Mouse (Mus musculus) spleen, postnatal 4 days (tissue): ENCODE measurements around the gene Hesx1.
"Not testable (repeated sequence)": the region's sequence is repeated elsewhere in the genome, so short reads cannot be mapped to it uniquely, and the experiment has no call there.

ENCODE experiments used
- DNase-seq, 2 experiments: peaks; one replicate each; pipeline ENCODE4 v3.0.0; 2022; ENCODE audit warnings: low spot score in 2 of 2

Gene Hesx1

GRCm38 (mm10) chr14:26994211-26994741, at the start of gene Hesx1:
Gene Hesx1, plus strand, starts transcription at chr14:26994416.
- DNase-seq = peak; percentile 60 to 79

- DNase-seq = not testable (repeated sequence)
Observed at GRCm38 (mm10) chr14:26956139-26956538, 38.1 kb upstream of the Hesx1 start.

GRCm38 (mm10) chr14:26960518-26960917, 33.7 kb upstream of the Hesx1 start:
- DNase-seq = no peak

- DNase-seq = no peak
Observed at GRCm38 (mm10) chr14:26969164-26969563, 25.1 kb upstream of the Hesx1 start.

- peak in 1 of 2 experiments; percentile 35 for DNase-seq
Observed at GRCm38 (mm10) chr14:26969856-26970407, 24.3 kb upstream of the Hesx1 start.

- DNase-seq = peak; percentile 95 to 99
Observed at GRCm38 (mm10) chr14:26970439-26970932, 23.7 kb upstream of the Hesx1 start.

GRCm38 (mm10) chr14:26971106-26971789, 23.0 kb upstream of the Hesx1 start, which contains the start of gene Appl1:
Gene Appl1, minus strand, starts transcription at chr14:26971232.
- peak in 1 of 2 experiments; percentile 40 for DNase-seq

- peak in 1 of 2 experiments; percentile 27 for DNase-seq
Observed at GRCm38 (mm10) chr14:26973089-26973488, 21.1 kb upstream of the Hesx1 start.

GRCm38 (mm10) chr14:26975490-26975889, 18.7 kb upstream of the Hesx1 start:
- peak in 1 of 2 experiments; percentile 47 for DNase-seq

GRCm38 (mm10) chr14:26976212-26976611, 18.0 kb upstream of the Hesx1 start:
- DNase-seq = peak in 1 of 2 experiments; percentile 13

- peak in 1 of 2 experiments; percentile 24 for DNase-seq
Observed at GRCm38 (mm10) chr14:26977500-26977899, 16.7 kb upstream of the Hesx1 start.

- peak in 1 of 2 experiments; percentile 50 for DNase-seq
Observed at GRCm38 (mm10) chr14:26979808-26980207, 14.4 kb upstream of the Hesx1 start.

- peak in 1 of 2 experiments; percentile 54 for DNase-seq
Observed at GRCm38 (mm10) chr14:26981021-26981420, 13.2 kb upstream of the Hesx1 start.

GRCm38 (mm10) chr14:26981494-26982149, 12.6 kb upstream of the Hesx1 start:
- DNase-seq = peak in 1 of 2 experiments; percentile 49

GRCm38 (mm10) chr14:26982150-26982530, 12.1 kb upstream of the Hesx1 start:
- peak in 1 of 2 experiments; percentile 40 for DNase-seq

- DNase-seq = no peak
Observed at GRCm38 (mm10) chr14:26988694-26989093, 5.5 kb upstream of the Hesx1 start.

- no peak for DNase-seq
Observed at GRCm38 (mm10) chr14:26991622-26992021, 2.6 kb upstream of the Hesx1 start.

- no peak for DNase-seq
Observed at GRCm38 (mm10) chr14:26993427-26993826, 789 bp upstream of the Hesx1 start.

- DNase-seq = no peak
Observed at GRCm38 (mm10) chr14:26996257-26996656, 2.0 kb downstream of the Hesx1 start.

- DNase-seq = no peak
Observed at GRCm38 (mm10) chr14:27000386-27000785, 6.2 kb downstream of the Hesx1 start.

GRCm38 (mm10) chr14:27004906-27005305, 10.7 kb downstream of the Hesx1 start:
- DNase-seq = no peak

GRCm38 (mm10) chr14:27005937-27006336, 11.7 kb downstream of the Hesx1 start:
- no peak for DNase-seq
